Mouse (Mus musculus) MEL (cell line): ENCODE data around the gene Gm17651. TPM values are rescaled to one million over a fixed set of nuclear protein-coding genes. Genes with fewer than 3 reads are reported as not detected.

Experiments used
- DNase-seq: peaks from one replicate; pipeline ENCODE4 v3.0.0; 2011; ENCODE audit warnings: low read depth, low spot score
- H3K27ac ChIP-seq: 2 replicates; pipeline ENCODE4 v1.5.1; 2012; ENCODE audit warnings: low read depth, mild to moderate bottlenecking, control low read depth, low read length, moderate library complexity; ENCODE audit not compliant: control insufficient read depth
- H3K27me3 ChIP-seq, 2 experiments: fragments of 150-350 bp in 1 of 2; sonication (generic) in 1 of 2; 2 replicates each; pipeline ENCODE4 v1.6.1; 2012; ENCODE audit warnings: low read length in 2 of 2, mild to moderate bottlenecking in 2 of 2, improper control_type of control experiment in 1 of 2, moderate library complexity in 1 of 2; ENCODE audit not compliant: insufficient read depth in 2 of 2, control insufficient read depth in 1 of 2
- H3K36me3 ChIP-seq, 2 experiments: 2 replicates each; pipeline ENCODE4 v1.6.1; 2012 to 2014; ENCODE audit warnings: low read length in 2 of 2, improper control_type of control experiment in 1 of 2, inconsistent platforms in 1 of 2, mild to moderate bottlenecking in 1 of 2; ENCODE audit not compliant: insufficient read depth in 2 of 2, control insufficient read depth in 1 of 2
- H3K4me1 ChIP-seq, 2 experiments: fragments of 150-350 bp in 1 of 2; sonication (generic) in 1 of 2; 2 replicates each; pipeline ENCODE4 v1.6.1; 2012; ENCODE audit warnings: low read length in 2 of 2, improper control_type of control experiment in 1 of 2, mild to moderate bottlenecking in 1 of 2; ENCODE audit not compliant: insufficient read depth in 2 of 2, control insufficient read depth in 1 of 2
- H3K4me3 ChIP-seq, 2 experiments: fragments of 150-350 bp in 1 of 2; sonication (generic) in 1 of 2; 2 replicates each; pipeline ENCODE4 v1.5.1; 2012; ENCODE audit warnings: low read depth in 2 of 2, low read length in 2 of 2, mild to moderate bottlenecking in 2 of 2, moderate library complexity in 2 of 2, control low read depth in 1 of 2, improper control_type of control experiment in 1 of 2; ENCODE audit not compliant: control insufficient read depth in 1 of 2, insufficient read depth in 1 of 2
- H3K79me2 ChIP-seq: 2 replicates; pipeline ENCODE4 v1.6.1; 2012; ENCODE audit warnings: mild to moderate bottlenecking, low read length, moderate library complexity; ENCODE audit not compliant: control insufficient read depth, poor library complexity, insufficient read depth
- H3K9ac ChIP-seq: 2 replicates; pipeline ENCODE4 v1.6.1; 2012; ENCODE audit warnings: low read depth, mild to moderate bottlenecking, control low read depth, low read length, moderate library complexity; ENCODE audit not compliant: control insufficient read depth, poor library complexity, severe bottlenecking
- H3K9me3 ChIP-seq: fragments of 150-350 bp; sonication (generic); replicated peaks from 2 replicates; pipeline ENCODE4 v1.6.1; 2012; ENCODE audit warnings: mild to moderate bottlenecking, low read length, improper control_type of control experiment, moderate library complexity; ENCODE audit not compliant: insufficient read depth
- CTCF ChIP-seq, 3 experiments: IDR thresholded peaks in 2 of 3; conservative IDR thresholded peaks in 1 of 3; 2 replicates each; pipeline ENCODE4 v1.5.1; 2011 to 2012; ENCODE audit warnings: low read length in 3 of 3, low read depth in 2 of 3, mild to moderate bottlenecking in 2 of 3, improper control_type of control experiment in 1 of 3, inconsistent platforms in 1 of 3, mixed read lengths in 1 of 3, moderate library complexity in 1 of 3; ENCODE audit not compliant: control insufficient read depth in 1 of 3, insufficient read depth in 1 of 3, poor library complexity in 1 of 3, severe bottlenecking in 1 of 3
- E2F4 ChIP-seq: IDR thresholded peaks from 2 replicates; pipeline ENCODE4 v1.6.1; 2011; ENCODE audit warnings: low read depth, low read length, improper control_type of control experiment, borderline replicate concordance
- ELF1 ChIP-seq: IDR thresholded peaks from 2 replicates; pipeline ENCODE4 v1.6.1; 2014; ENCODE audit warnings: low read depth, mild to moderate bottlenecking, inconsistent platforms, low read length, improper control_type of control experiment, moderate library complexity
- EP300 ChIP-seq, 2 experiments: IDR thresholded peaks; 2 replicates each; pipeline ENCODE4 v1.6.1; 2011; ENCODE audit warnings: improper control_type of control experiment in 2 of 2, low read length in 2 of 2, low read depth in 1 of 2, mild to moderate bottlenecking in 1 of 2
- GATA1 ChIP-seq: IDR thresholded peaks from 2 replicates; pipeline ENCODE4 v1.6.1; 2011; ENCODE audit warnings: low read depth, low read length, improper control_type of control experiment
- HCFC1 ChIP-seq: IDR thresholded peaks from 2 replicates; pipeline ENCODE4 v1.6.1; 2012; ENCODE audit warnings: low read depth, mild to moderate bottlenecking, inconsistent platforms, low read length, improper control_type of control experiment, moderate library complexity
- JUND ChIP-seq: IDR thresholded peaks from 2 replicates; pipeline ENCODE4 v1.6.1; 2011; ENCODE audit warnings: low read depth, mild to moderate bottlenecking, improper control_type of control experiment, low read length
- KAT2A ChIP-seq: conservative IDR thresholded peaks from 2 replicates; pipeline ENCODE4 v1.6.1; 2012; ENCODE audit warnings: low read depth, low read length, improper control_type of control experiment, inconsistent platforms
- MAFK ChIP-seq: IDR thresholded peaks from 2 replicates; pipeline ENCODE4 v1.6.1; 2011; ENCODE audit warnings: low read depth, mild to moderate bottlenecking, low read length, improper control_type of control experiment, borderline replicate concordance
- MAX ChIP-seq: IDR thresholded peaks from 2 replicates; pipeline ENCODE4 v1.6.1; 2011; ENCODE audit warnings: low read length, improper control_type of control experiment
- MEF2A ChIP-seq: IDR thresholded peaks from 2 replicates; pipeline ENCODE4 v1.6.1; 2014; ENCODE audit warnings: low read depth, mild to moderate bottlenecking, inconsistent platforms, low read length, improper control_type of control experiment; ENCODE audit not compliant: poor library complexity, insufficient replicate concordance, severe bottlenecking; ENCODE audit errors: extremely low read depth
- MYB ChIP-seq: IDR thresholded peaks from 2 replicates; pipeline ENCODE4 v1.6.1; 2011; ENCODE audit warnings: mild to moderate bottlenecking, low read depth, low read length, improper control_type of control experiment
- MYC ChIP-seq: IDR thresholded peaks from 2 replicates; pipeline ENCODE4 v1.6.1; 2011; ENCODE audit warnings: low read depth, mild to moderate bottlenecking, low read length, improper control_type of control experiment, moderate library complexity
- NELFE ChIP-seq: IDR thresholded peaks from 2 replicates; pipeline ENCODE4 v1.6.1; 2011; ENCODE audit warnings: low read depth, low read length, improper control_type of control experiment
- POLR2AphosphoS5 ChIP-seq: IDR thresholded peaks from 2 replicates; pipeline ENCODE4 v1.6.1; 2012; ENCODE audit warnings: low read depth, borderline replicate concordance, mild to moderate bottlenecking, inconsistent platforms, low read length, moderate library complexity, mixed read lengths
- RAD21 ChIP-seq: IDR thresholded peaks from 2 replicates; pipeline ENCODE4 v1.6.1; 2011; ENCODE audit warnings: mild to moderate bottlenecking, low read depth, low read length, improper control_type of control experiment
- RCOR1 ChIP-seq: IDR thresholded peaks from 2 replicates; pipeline ENCODE4 v1.6.1; 2012; ENCODE audit warnings: low read depth, mild to moderate bottlenecking, inconsistent platforms, low read length, improper control_type of control experiment
- TAL1 ChIP-seq: IDR thresholded peaks from 2 replicates; pipeline ENCODE4 v1.6.1; 2012; ENCODE audit warnings: mild to moderate bottlenecking, inconsistent platforms, low read length, moderate library complexity, mixed read lengths
- TCF12 ChIP-seq: IDR thresholded peaks from 2 replicates; pipeline ENCODE4 v1.6.1; 2014; ENCODE audit warnings: low read depth, mild to moderate bottlenecking, inconsistent platforms, low read length, improper control_type of control experiment, moderate library complexity
- USF1 ChIP-seq: IDR thresholded peaks from 2 replicates; pipeline ENCODE4 v1.6.1; 2014; ENCODE audit warnings: low read depth, mild to moderate bottlenecking, inconsistent platforms, low read length, improper control_type of control experiment, moderate library complexity
- polyA plus RNA-seq, 2 experiments: library from polyadenylated mRNA; stranded (reverse) in 1 of 2; unstranded in 1 of 2; fragments of >175 nt in 1 of 2; fragments of >200 nt in 1 of 2; gene quantifications; 2 replicates each; pipeline versions ENCODE4 v1.2.1 to v1.2.4; 2012; ENCODE audit warnings: low replicate concordance in 2 of 2, low read depth in 1 of 2; ENCODE audit not compliant: insufficient read length in 2 of 2, insufficient read depth in 1 of 2, missing spikeins in 1 of 2
- total RNA-seq: library from RNA; depleted of rRNA; stranded (reverse); fragments of 300-350 nt; gene quantifications from 2 replicates; pipeline ENCODE4 v1.2.3, GENCODE M21; 2012

Gene Gm17651
- total and polyA plus RNA-seq, 3 experiments: not detected

DNA sequence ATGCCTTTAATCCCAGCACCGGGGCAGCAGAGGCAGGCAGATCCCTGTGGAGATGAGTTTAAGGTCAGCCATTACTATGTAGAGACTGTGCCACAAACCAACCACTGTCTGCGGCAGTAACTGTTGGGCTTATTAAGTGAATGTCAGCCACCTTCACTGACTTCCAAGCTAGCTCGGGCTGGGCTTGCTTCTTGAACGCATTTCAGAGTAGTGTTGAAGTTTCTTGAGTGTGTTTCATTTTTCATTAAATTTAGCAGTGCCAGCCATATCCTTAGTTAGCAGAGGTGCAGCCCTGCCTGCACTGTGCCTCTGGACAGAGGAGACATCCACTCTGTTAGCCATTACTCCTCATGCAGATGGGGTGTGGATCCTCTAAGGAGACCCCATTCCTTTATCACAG, 43.7 kb downstream of the Gm17651 start:
- TF ChIP-seq GATA1: no peak
- no peak for TF ChIP-seq TCF12
- TF ChIP-seq CTCF (IDR thresholded peaks at IDR 0.05 in 2 of 3, conservative IDR thresholded peaks at IDR 0.05 in 1 of 3; ENCODE audit: control insufficient read depth in 1 of 3, insufficient read depth in 1 of 3, low read depth in 2 of 3, low read length in 3 of 3, poor library complexity in 1 of 3, severe bottlenecking in 1 of 3): no peak
- TF ChIP-seq MAFK: no peak
- TF ChIP-seq POLR2AphosphoS5: no peak
- no peak for TF ChIP-seq JUND
- no peak for TF ChIP-seq ELF1
- no peak for TF ChIP-seq MAX
- no peak for TF ChIP-seq HCFC1
- no peak for TF ChIP-seq RAD21
- TF ChIP-seq MYC: no peak
- no peak for TF ChIP-seq TAL1
- TF ChIP-seq E2F4: no peak
- no peak for TF ChIP-seq MEF2A
- Histone ChIP-seq H3K9ac (no peak overlapping the region), H3K9me3 (no peaks in the 10 kb centered on the region), H3K27ac (no peak overlapping the region), H3K79me2 (no peaks in the 10 kb centered on the region), H3K4me3 (no peak overlapping the region), H3K36me3 (peaks cover 0 to 6% of the 10 kb centered on the region in 2 experiments; a peak in 2 of 4 replicates), H3K27me3 (peaks cover 6 to 8% of the 10 kb centered on the region in 2 experiments), H3K4me1 (peaks cover 2 to 12% of the 10 kb centered on the region in 2 experiments; a peak in 3 of 4 replicates)
- no peak for DNase-seq

GRCm38 (mm10) chr3:97629941-97630340, 44.6 kb downstream of the Gm17651 start:
- Histone ChIP-seq H3K27ac (no peak overlapping the region), H3K4me1 (peaks cover 2 to 12% of the 10 kb centered on the region in 2 experiments; a peak in 3 of 4 replicates), H3K36me3 (peaks cover 0 to 6% of the 10 kb centered on the region in 2 experiments; a peak in 2 of 4 replicates), H3K27me3 (peaks cover 6 to 8% of the 10 kb centered on the region in 2 experiments), H3K4me3 (no peak overlapping the region), H3K9me3 (no peaks in the 10 kb centered on the region), H3K9ac (no peak overlapping the region), H3K79me2 (no peaks in the 10 kb centered on the region)
- TF ChIP-seq KAT2A: no peak
- TF ChIP-seq CTCF (IDR thresholded peaks at IDR 0.05 in 2 of 3, conservative IDR thresholded peaks at IDR 0.05 in 1 of 3; ENCODE audit: control insufficient read depth in 1 of 3, insufficient read depth in 1 of 3, low read depth in 2 of 3, low read length in 3 of 3, poor library complexity in 1 of 3, severe bottlenecking in 1 of 3): no peak
- no peak for TF ChIP-seq USF1
- no peak for TF ChIP-seq NELFE
- no peak for TF ChIP-seq MYB
- TF ChIP-seq EP300 (IDR thresholded peaks at IDR 0.05; ENCODE audit: low read depth in 1 of 2, low read length in 2 of 2): no peak
- TF ChIP-seq TCF12: no peak
- no peak for TF ChIP-seq RCOR1
- TF ChIP-seq GATA1: no peak
- TF ChIP-seq MAFK: no peak
- no peak for DNase-seq
